Comparison of ENCODE assay signal across 24 mouse cellular contexts in genomic region chr10:56545989-56546388, GRCm38 (mm10).
DNase-seq lines count a peak whose midpoint lies in the region; ATAC-seq and TF ChIP-seq lines count a peak whose summit lies in the region.
"Had no signal": no experiment of that assay in that cellular context is flagged by ENCODE, and none has a peak within 500 bp of the region (broad histone marks: within the 10 kb centered on the region; RNA-seq: fewer than 3 reads in every experiment).

No protein-coding gene starts in this region.

- WGBS in forebrain, embryonic 15.5 days: 52% methylated on average over 3 of the region's 3 CpGs
- WGBS in forebrain, postnatal 0 days: 52% methylated on average over 3 of the region's 3 CpGs
- WGBS in thymus, adult 2 months: 84% methylated on average over 3 of the region's 3 CpGs

- H3K27me3 ChIP-seq in forebrain, embryonic 15.5 days: no peaks in the 10 kb centered on the region
- no peaks in the 10 kb centered on the region for H3K27me3 ChIP-seq in forebrain, postnatal 0 days (ENCODE audit: insufficient read depth, low read length)
- no peaks in the 10 kb centered on the region for H3K27me3 ChIP-seq in thymus, adult 2 months (ENCODE audit: control insufficient read depth, insufficient read depth, low read length)
- H3K27me3 ChIP-seq: CH12.LX; heart, embryonic 12.5 days; heart, embryonic 15.5 days; hindbrain, embryonic 15.5 days; Patski had no signal

- no peak overlapping the region for H3K4me3 ChIP-seq in forebrain, embryonic 15.5 days
- H3K4me3 ChIP-seq in forebrain, postnatal 0 days (ENCODE audit: low read depth, low read length): no peak overlapping the region
- H3K4me3 ChIP-seq in thymus, adult 2 months (ENCODE audit: control insufficient read depth, insufficient read depth, low read length): no peak overlapping the region
- H3K4me3 ChIP-seq: gastrocnemius, adult 2 months; heart, embryonic 12.5 days; heart, embryonic 15.5 days; hindbrain, embryonic 15.5 days had no signal

- no peaks in the 10 kb centered on the region for H3K36me3 ChIP-seq in forebrain, embryonic 15.5 days
- H3K36me3 ChIP-seq in forebrain, postnatal 0 days (ENCODE audit: insufficient read depth): no peaks in the 10 kb centered on the region
- H3K36me3 ChIP-seq in thymus, adult 2 months (ENCODE audit: control insufficient read depth, insufficient read depth, low read length): no peaks in the 10 kb centered on the region
- H3K36me3 ChIP-seq: G1E; heart, embryonic 12.5 days; heart, embryonic 15.5 days; hindbrain, embryonic 15.5 days had no signal

- H3K4me2 ChIP-seq in forebrain, embryonic 15.5 days (replicated peaks): no peak overlapping the region
- no peak overlapping the region for H3K4me2 ChIP-seq in forebrain, postnatal 0 days (ENCODE audit: low read depth)
- H3K4me2 ChIP-seq: heart, embryonic 12.5 days; heart, embryonic 15.5 days; hindbrain, embryonic 15.5 days had no signal

- no peak for DNase-seq in forebrain, postnatal 0 days
- DNase-seq in layer of hippocampus, adult 18-20 months (ENCODE audit: low spot score in 2 of 2): peak; percentile 20 to 76
- DNase-seq in layer of hippocampus, postnatal 10 days (ENCODE audit: low spot score in 2 of 2): no peak
- peak; percentile 49 for DNase-seq in layer of hippocampus, adult 9-11 months
- DNase-seq in cerebellum, postnatal 25 days: no peak
- no peak for DNase-seq in thymus, adult 2 months
- DNase-seq: adrenal gland, postnatal 10 days; adrenal gland, postnatal 36 days; B cell, adult 2 months; cerebellum, adult 11-12 months; cerebellum, adult 8-10 months; cerebellum, postnatal 10 days; gastrocnemius, adult 2 months; gastrocnemius, postnatal 14 days; heart, adult 18-20 months; heart, postnatal 10 days; heart, postnatal 4 days had no signal

- TF ChIP-seq POLR2A in thymus, adult 2 months (IDR thresholded peaks at IDR 0.05; ENCODE audit: control insufficient read depth, extremely low read depth, insufficient read depth, low read length, poor library complexity): no peak

- ATAC-seq in forebrain, embryonic 15.5 days (replicated peaks): peak; percentile 62; the same call in 1 of the 2 replicates
- ATAC-seq in forebrain, postnatal 0 days: no peak
- ATAC-seq: Patski had no signal

- no peak overlapping the region for H3K9ac ChIP-seq in forebrain, embryonic 15.5 days (replicated peaks)
- no peak overlapping the region for H3K9ac ChIP-seq in forebrain, postnatal 0 days
- H3K9ac ChIP-seq: heart, embryonic 12.5 days; heart, embryonic 15.5 days; hindbrain, embryonic 15.5 days had no signal

- no peaks in the 10 kb centered on the region for H3K9me3 ChIP-seq in forebrain, embryonic 15.5 days
- no peaks in the 10 kb centered on the region for H3K9me3 ChIP-seq in forebrain, postnatal 0 days (ENCODE audit: low read length)
- H3K9me3 ChIP-seq: G1E; heart, embryonic 12.5 days; heart, embryonic 15.5 days; hindbrain, embryonic 15.5 days had no signal

- TF ChIP-seq CTCF in forebrain, postnatal 0 days (IDR thresholded peaks at IDR 0.05; ENCODE audit: low read depth): no peak
- no peak for TF ChIP-seq CTCF in thymus, adult 2 months (IDR thresholded peaks at IDR 0.05; ENCODE audit: borderline replicate concordance, control insufficient read depth, extremely low read depth, insufficient read depth, low read length, poor library complexity)

- no peak overlapping the region for H3K27ac ChIP-seq in forebrain, embryonic 15.5 days (replicated peaks)
- H3K27ac ChIP-seq in forebrain, postnatal 0 days (ENCODE audit: low read depth, low read length): no peak overlapping the region
- no peak overlapping the region for H3K27ac ChIP-seq in thymus, adult 2 months (ENCODE audit: control insufficient read depth, insufficient read depth, low read length)
- H3K27ac ChIP-seq: gastrocnemius, adult 2 months; heart, embryonic 15.5 days; hindbrain, embryonic 15.5 days had no signal

- H3K4me1 ChIP-seq in forebrain, embryonic 15.5 days: no peaks in the 10 kb centered on the region
- no peaks in the 10 kb centered on the region for H3K4me1 ChIP-seq in forebrain, postnatal 0 days (ENCODE audit: insufficient read depth)
- no peaks in the 10 kb centered on the region for H3K4me1 ChIP-seq in thymus, adult 2 months (replicated peaks; ENCODE audit: control insufficient read depth, insufficient read depth, low read length)
- H3K4me1 ChIP-seq: heart, embryonic 12.5 days; heart, embryonic 15.5 days; hindbrain, embryonic 15.5 days had no signal

Comparison
In these comparisons a context has a peak if more than half of its experiments do, and no peak if none do; other contexts are left out.
1. DNase-seq: peak in layer of hippocampus, adult 18-20 months (2 of 2) and layer of hippocampus, adult 9-11 months (single experiment); none in forebrain, postnatal 0 days (single experiment), layer of hippocampus, postnatal 10 days (0 of 2), cerebellum, postnatal 25 days (0 of 2) and thymus, adult 2 months (single experiment).